Mouse (Mus musculus): Measurements from ENCODE around the gene Ttc25. TPM values are rescaled to one million over a fixed set of nuclear protein-coding genes. Genes with fewer than 3 reads are reported as not detected.
"Not testable (repeated sequence)": the region's sequence is repeated elsewhere in the genome, so short reads cannot be mapped to it uniquely, and the experiment has no call there.

The Ttc25 gene
- polyA plus RNA-seq, 1 experiment from 2014 or later = 2.2 TPM

- 80% methylated on average over 9 of the region's 9 CpGs for WGBS
- Histone ChIP-seq H3K9me3 (ENCODE audit: control insufficient read depth, low read length) (no peaks in the 10 kb centered on the region), H3K36me3 (ENCODE audit: control insufficient read depth, insufficient read depth, low read length) (no peaks in the 10 kb centered on the region), H3K27me3 (ENCODE audit: control insufficient read depth, insufficient read depth, low read length) (no peaks in the 10 kb centered on the region), H3K27ac (ENCODE audit: low read depth, low read length) (no peak overlapping the region), H3K4me3 (ENCODE audit: low read depth, low read length) (no peak overlapping the region), H3K9ac (replicated peaks; ENCODE audit: low read depth, low read length) (no peak overlapping the region), H3K4me1 (ENCODE audit: control insufficient read depth, insufficient read depth, low read length) (no peaks in the 10 kb centered on the region; the same call in 1 of the 2 replicates), H3K4me2 (ENCODE audit: low read depth, low read length) (no peak overlapping the region)
- no peak for ATAC-seq (ENCODE audit: low read depth)
These were observed 64.7 kb downstream of the Ttc25 start for GRCm38 (mm10) chr11:100609997-100610680.

GRCm38 (mm10) chr11:100611627-100612026 lies 66.2 kb downstream of the Ttc25 start:
- 94% methylated on average over 6 of the region's 6 CpGs for WGBS
- H3K36me3 ChIP-seq (ENCODE audit: control insufficient read depth, insufficient read depth, low read length) = no peaks in the 10 kb centered on the region
- no peaks in the 10 kb centered on the region for H3K9me3 ChIP-seq (ENCODE audit: control insufficient read depth, low read length)
- H3K27me3 ChIP-seq (ENCODE audit: control insufficient read depth, insufficient read depth, low read length) = no peaks in the 10 kb centered on the region
- H3K27ac ChIP-seq (ENCODE audit: low read depth, low read length) = no peak overlapping the region
- no peak for ATAC-seq (ENCODE audit: low read depth)
- no peak overlapping the region for H3K4me2 ChIP-seq (ENCODE audit: low read depth, low read length)
- no peaks in the 10 kb centered on the region; the same call in 1 of the 2 replicates for H3K4me1 ChIP-seq (ENCODE audit: control insufficient read depth, insufficient read depth, low read length)
- no peak overlapping the region for H3K4me3 ChIP-seq (ENCODE audit: low read depth, low read length)
- no peak overlapping the region for H3K9ac ChIP-seq (replicated peaks; ENCODE audit: low read depth, low read length)

GRCm38 (mm10) chr11:100613241-100613640 lies 67.8 kb downstream of the Ttc25 start:
- Histone ChIP-seq H3K27ac (ENCODE audit: low read depth, low read length) (no peak overlapping the region), H3K36me3 (ENCODE audit: control insufficient read depth, insufficient read depth, low read length) (no peaks in the 10 kb centered on the region), H3K9me3 (ENCODE audit: control insufficient read depth, low read length) (no peaks in the 10 kb centered on the region), H3K4me1 (ENCODE audit: control insufficient read depth, insufficient read depth, low read length) (peaks cover 7% of the 10 kb centered on the region), H3K27me3 (ENCODE audit: control insufficient read depth, insufficient read depth, low read length) (no peaks in the 10 kb centered on the region), H3K4me2 (ENCODE audit: low read depth, low read length) (no peak overlapping the region), H3K4me3 (ENCODE audit: low read depth, low read length) (no peak overlapping the region), H3K9ac (replicated peaks; ENCODE audit: low read depth, low read length) (no peak overlapping the region)
- no peak for ATAC-seq (ENCODE audit: low read depth)
- WGBS = 92% methylated on average over 3 of the region's 3 CpGs

GRCm38 (mm10) chr11:100616332-100616731 lies 70.9 kb downstream of the Ttc25 start:
- H3K27ac ChIP-seq (ENCODE audit: low read depth, low read length) = no peak overlapping the region
- H3K4me1 ChIP-seq (ENCODE audit: control insufficient read depth, insufficient read depth, low read length) = peaks cover 11% of the 10 kb centered on the region
- H3K9me3 ChIP-seq (ENCODE audit: control insufficient read depth, low read length) = no peaks in the 10 kb centered on the region
- H3K9ac ChIP-seq (replicated peaks; ENCODE audit: low read depth, low read length) = no peak overlapping the region
- no peak for ATAC-seq (ENCODE audit: low read depth)
- no peak overlapping the region for H3K4me3 ChIP-seq (ENCODE audit: low read depth, low read length)
- H3K27me3 ChIP-seq (ENCODE audit: control insufficient read depth, insufficient read depth, low read length) = no peaks in the 10 kb centered on the region
- H3K36me3 ChIP-seq (ENCODE audit: control insufficient read depth, insufficient read depth, low read length) = no peaks in the 10 kb centered on the region
- H3K4me2 ChIP-seq (ENCODE audit: low read depth, low read length) = no peak overlapping the region
- WGBS = 85% methylated on average over 5 of the region's 5 CpGs

- ATAC-seq (ENCODE audit: low read depth) = not testable (repeated sequence)
- 93% methylated on average over 7 of the region's 7 CpGs for WGBS
These were observed 71.4 kb downstream of the Ttc25 start for GRCm38 (mm10) chr11:100616836-100617235.

GRCm38 (mm10) chr11:100617480-100617879 lies 72.1 kb downstream of the Ttc25 start:
- 96% methylated on average over 4 of the region's 4 CpGs for WGBS
- Histone ChIP-seq H3K27ac (ENCODE audit: low read depth, low read length) (no peak overlapping the region), H3K4me1 (ENCODE audit: control insufficient read depth, insufficient read depth, low read length) (peaks cover 11% of the 10 kb centered on the region), H3K9me3 (ENCODE audit: control insufficient read depth, low read length) (no peaks in the 10 kb centered on the region), H3K4me3 (ENCODE audit: low read depth, low read length) (no peak overlapping the region), H3K36me3 (ENCODE audit: control insufficient read depth, insufficient read depth, low read length) (no peaks in the 10 kb centered on the region), H3K9ac (replicated peaks; ENCODE audit: low read depth, low read length) (no peak overlapping the region), H3K4me2 (ENCODE audit: low read depth, low read length) (peak overlapping the region; percentile 63; the same call in 1 of the 2 replicates), H3K27me3 (ENCODE audit: control insufficient read depth, insufficient read depth, low read length) (no peaks in the 10 kb centered on the region)
- no peak for ATAC-seq (ENCODE audit: low read depth)

More at GRCm38 (mm10) chr11:100616836-100617235, 71.4 kb downstream of the Ttc25 start:
- not testable (repeated sequence) for H3K27ac ChIP-seq (ENCODE audit: low read depth, low read length); H3K9me3 ChIP-seq (ENCODE audit: control insufficient read depth, low read length); H3K27me3 ChIP-seq (ENCODE audit: control insufficient read depth, insufficient read depth, low read length); H3K9ac ChIP-seq (replicated peaks; ENCODE audit: low read depth, low read length); H3K4me2 ChIP-seq (ENCODE audit: low read depth, low read length); H3K4me3 ChIP-seq (ENCODE audit: low read depth, low read length); H3K36me3 ChIP-seq (ENCODE audit: control insufficient read depth, insufficient read depth, low read length)
- H3K4me1 ChIP-seq (ENCODE audit: control insufficient read depth, insufficient read depth, low read length) = peaks cover 11% of the 10 kb centered on the region

GRCm38 (mm10) chr11:100618761-100619484 lies 73.5 kb downstream of the Ttc25 start, which contains the start of gene Nkiras2:
Gene Nkiras2 (plus strand): TSS chr11:100619244.
- peak within 1 kb of the TSS; percentile 93 for H3K9ac ChIP-seq (replicated peaks; ENCODE audit: low read depth, low read length)
- peak within 1 kb of the TSS; percentile 63 for H3K4me2 ChIP-seq (ENCODE audit: low read depth, low read length)
- no peaks in the 10 kb centered on the region for H3K9me3 ChIP-seq (ENCODE audit: control insufficient read depth, low read length)
- H3K36me3 ChIP-seq (ENCODE audit: control insufficient read depth, insufficient read depth, low read length) = no peaks in the 10 kb centered on the region
- WGBS = 2% methylated on average over 36 of the region's 36 CpGs
- H3K27me3 ChIP-seq (ENCODE audit: control insufficient read depth, insufficient read depth, low read length) = no peaks in the 10 kb centered on the region
- ATAC-seq (ENCODE audit: low read depth) = peak; percentile 55
- H3K4me1 ChIP-seq (ENCODE audit: control insufficient read depth, insufficient read depth, low read length) = peaks cover 17% of the 10 kb centered on the region
- H3K27ac ChIP-seq (ENCODE audit: low read depth, low read length) = peak within 1 kb of the TSS; percentile 97
- peak within 1 kb of the TSS; percentile 78 for H3K4me3 ChIP-seq (ENCODE audit: low read depth, low read length)

GRCm38 (mm10) chr11:100619485-100619975 lies 74.1 kb downstream of the Ttc25 start:
- peak overlapping the region; percentile 63 for H3K4me2 ChIP-seq (ENCODE audit: low read depth, low read length)
- H3K36me3 ChIP-seq (ENCODE audit: control insufficient read depth, insufficient read depth, low read length) = no peaks in the 10 kb centered on the region
- peak overlapping the region; percentile 93 for H3K9ac ChIP-seq (replicated peaks; ENCODE audit: low read depth, low read length)
- H3K27me3 ChIP-seq (ENCODE audit: control insufficient read depth, insufficient read depth, low read length) = no peaks in the 10 kb centered on the region
- peak overlapping the region; percentile 97 for H3K27ac ChIP-seq (ENCODE audit: low read depth, low read length)
- H3K4me3 ChIP-seq (ENCODE audit: low read depth, low read length) = peak overlapping the region; percentile 78
- peaks cover 23% of the 10 kb centered on the region for H3K4me1 ChIP-seq (ENCODE audit: control insufficient read depth, insufficient read depth, low read length)
- H3K9me3 ChIP-seq (ENCODE audit: control insufficient read depth, low read length) = no peaks in the 10 kb centered on the region
- WGBS = under 1% methylated on average over 40 of the region's 40 CpGs
- ATAC-seq (ENCODE audit: low read depth) = peak; percentile 96

GRCm38 (mm10) chr11:100619982-100620381 lies 74.6 kb downstream of the Ttc25 start, which contains the start of gene Dnajc7:
Gene Dnajc7 (minus strand): TSS chr11:100620168.
- ATAC-seq (ENCODE audit: low read depth) = peak; percentile 26

More at GRCm38 (mm10) chr11:100619982-100620381, 74.6 kb downstream of the Ttc25 start, which contains the start of gene Dnajc7:
- Histone ChIP-seq H3K9me3 (ENCODE audit: control insufficient read depth, low read length) (no peaks in the 10 kb centered on the region), H3K4me2 (ENCODE audit: low read depth, low read length) (peak within 1 kb of the TSS; percentile 63), H3K9ac (replicated peaks; ENCODE audit: low read depth, low read length) (peak within 1 kb of the TSS; percentile 93), H3K27me3 (ENCODE audit: control insufficient read depth, insufficient read depth, low read length) (no peaks in the 10 kb centered on the region), H3K4me1 (ENCODE audit: control insufficient read depth, insufficient read depth, low read length) (peaks cover 25% of the 10 kb centered on the region), H3K4me3 (ENCODE audit: low read depth, low read length) (peak within 1 kb of the TSS; percentile 78), H3K36me3 (ENCODE audit: control insufficient read depth, insufficient read depth, low read length) (no peaks in the 10 kb centered on the region), H3K27ac (ENCODE audit: low read depth, low read length) (peak within 1 kb of the TSS; percentile 97)
- WGBS = 3% methylated on average over 11 of the region's 11 CpGs

Data from neural tube, embryonic 14.5 days (tissue).